Mouse (Mus musculus): ENCODE results near the gene Ppp2r5e. TPM values are rescaled to one million over a fixed set of nuclear protein-coding genes. Genes with fewer than 3 reads are reported as not detected.

Gene Ppp2r5e
- total RNA-seq, 4 experiments from 2014 or later = 28.5 to 32.0 (median 31.3) TPM

DNA sequence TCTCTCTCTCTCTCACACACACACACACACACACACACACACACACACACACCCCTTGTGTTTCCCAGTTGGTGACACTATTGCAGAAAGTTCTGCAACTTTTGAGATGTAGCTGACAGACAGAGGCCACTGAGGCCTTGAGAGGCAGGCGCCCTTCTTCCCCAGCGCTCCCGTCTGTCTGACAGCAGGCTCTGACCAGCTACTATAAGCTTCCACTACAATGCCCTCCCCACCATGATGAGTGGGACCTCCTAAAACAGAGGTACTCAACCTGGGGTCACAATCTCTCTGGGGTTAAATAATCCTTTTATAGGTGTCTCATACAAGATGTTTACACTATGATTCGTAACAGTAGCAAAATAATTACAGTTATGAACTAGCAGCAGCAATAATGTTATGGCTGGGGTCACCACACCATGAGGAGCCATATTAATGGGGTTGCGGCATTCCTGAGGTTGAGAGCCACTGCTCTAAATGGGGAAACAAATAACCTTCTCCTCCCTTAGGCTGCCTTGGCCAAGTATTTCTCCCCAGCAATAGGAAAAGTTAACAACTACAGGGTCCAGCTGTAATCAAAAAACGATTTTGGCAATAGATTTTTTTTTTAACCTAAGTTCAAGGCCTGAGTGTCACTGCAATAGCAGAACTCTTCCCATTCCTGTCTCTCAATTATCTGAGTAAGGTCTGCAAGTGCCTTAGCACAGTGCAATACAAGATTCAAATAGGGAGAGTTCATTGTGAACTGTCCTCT is 58.2 kb downstream of the Ppp2r5e start:
- DNase-seq (ENCODE audit: low spot score) = no peak

DNA sequence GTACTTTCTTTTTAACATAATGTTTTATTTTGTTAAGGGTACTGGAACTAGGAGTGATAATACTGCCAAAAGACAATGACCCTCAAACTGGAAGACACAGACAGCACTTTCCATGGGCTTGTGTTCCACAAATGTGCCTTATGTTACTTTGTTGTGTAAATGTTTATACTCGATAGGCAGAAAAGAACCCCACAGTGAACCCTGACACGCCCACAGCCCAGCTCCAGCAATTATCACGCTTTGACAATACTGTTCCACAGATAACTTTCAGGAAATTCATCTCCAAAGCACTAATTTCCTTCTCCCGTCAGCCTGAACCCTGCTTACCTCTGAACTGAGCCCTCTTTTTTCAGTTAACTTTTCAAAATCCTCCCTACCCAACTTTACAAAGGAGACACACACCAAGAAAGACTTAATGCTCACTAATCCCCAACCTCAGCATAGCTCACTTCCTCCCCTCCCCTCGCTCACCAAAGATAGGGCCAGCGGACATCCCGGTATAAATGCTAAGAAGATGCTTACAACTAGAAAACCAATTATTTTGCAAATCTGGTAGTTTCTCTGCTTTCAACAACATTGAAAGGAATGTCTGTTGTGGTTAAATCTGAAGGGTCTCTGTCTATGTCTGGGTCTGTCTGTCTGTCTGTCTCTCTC is 58.9 kb downstream of the Ppp2r5e start:
- no peak for DNase-seq (ENCODE audit: low spot score)

DNA sequence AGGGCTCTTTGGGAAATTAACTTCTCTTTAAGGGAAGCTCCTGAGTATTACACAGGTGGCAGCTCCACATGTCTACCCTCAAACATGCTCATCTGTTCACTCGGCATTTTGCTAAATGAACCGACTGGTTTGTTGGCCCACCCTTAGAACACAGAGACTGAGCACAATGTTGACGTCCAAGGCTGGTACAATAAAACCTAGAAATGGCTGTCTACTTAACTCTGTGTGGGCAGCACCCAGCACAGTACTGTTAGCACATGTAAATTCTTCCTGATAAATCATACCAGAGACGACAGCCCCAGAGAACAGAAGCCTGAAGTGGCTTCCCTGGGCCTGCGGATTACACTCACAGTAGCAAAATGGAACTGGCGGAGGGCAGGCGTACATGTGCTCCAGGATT is 59.5 kb downstream of the Ppp2r5e start:
- DNase-seq (ENCODE audit: low spot score) = no peak

DNA sequence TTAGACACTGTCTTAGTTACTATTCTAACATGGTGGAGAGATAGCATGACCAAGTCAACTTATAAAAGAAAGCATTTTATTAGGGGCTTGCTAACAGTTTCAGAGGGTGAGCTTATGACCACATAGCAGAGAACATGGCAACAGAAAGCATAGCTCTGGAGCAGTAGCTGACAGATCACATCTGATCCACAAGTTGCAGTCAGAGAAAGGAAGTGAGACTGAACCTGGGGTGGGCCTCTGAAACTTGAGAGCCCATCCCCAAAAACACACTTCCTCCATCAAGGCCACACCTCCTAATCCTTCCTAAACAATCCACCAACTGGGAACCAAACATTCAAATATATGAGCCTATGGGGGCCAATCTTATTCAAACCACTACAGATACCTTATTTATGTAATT is 62.9 kb downstream of the Ppp2r5e start:
- DNase-seq (ENCODE audit: low spot score) = no peak

DNA sequence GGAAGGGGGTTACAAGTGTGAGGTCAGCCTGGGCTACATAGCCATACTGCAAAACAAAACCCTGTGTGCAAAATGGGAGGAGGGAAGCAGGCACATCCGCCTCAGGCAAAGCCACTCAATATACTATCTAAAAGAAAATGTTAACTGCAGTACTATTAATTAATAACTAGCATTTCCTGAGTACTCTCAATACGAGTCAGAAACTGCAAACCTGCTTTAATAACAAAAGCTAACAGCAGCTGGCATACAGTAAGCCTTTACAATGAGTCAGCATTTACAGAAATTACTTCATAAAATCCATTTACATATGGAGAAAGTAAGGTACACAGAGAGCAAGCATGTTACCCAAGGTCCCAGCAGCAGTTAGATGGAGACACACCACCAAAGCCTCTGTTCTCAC is 64.2 kb downstream of the Ppp2r5e start:
- DNase-seq (ENCODE audit: low spot score) = no peak

DNA sequence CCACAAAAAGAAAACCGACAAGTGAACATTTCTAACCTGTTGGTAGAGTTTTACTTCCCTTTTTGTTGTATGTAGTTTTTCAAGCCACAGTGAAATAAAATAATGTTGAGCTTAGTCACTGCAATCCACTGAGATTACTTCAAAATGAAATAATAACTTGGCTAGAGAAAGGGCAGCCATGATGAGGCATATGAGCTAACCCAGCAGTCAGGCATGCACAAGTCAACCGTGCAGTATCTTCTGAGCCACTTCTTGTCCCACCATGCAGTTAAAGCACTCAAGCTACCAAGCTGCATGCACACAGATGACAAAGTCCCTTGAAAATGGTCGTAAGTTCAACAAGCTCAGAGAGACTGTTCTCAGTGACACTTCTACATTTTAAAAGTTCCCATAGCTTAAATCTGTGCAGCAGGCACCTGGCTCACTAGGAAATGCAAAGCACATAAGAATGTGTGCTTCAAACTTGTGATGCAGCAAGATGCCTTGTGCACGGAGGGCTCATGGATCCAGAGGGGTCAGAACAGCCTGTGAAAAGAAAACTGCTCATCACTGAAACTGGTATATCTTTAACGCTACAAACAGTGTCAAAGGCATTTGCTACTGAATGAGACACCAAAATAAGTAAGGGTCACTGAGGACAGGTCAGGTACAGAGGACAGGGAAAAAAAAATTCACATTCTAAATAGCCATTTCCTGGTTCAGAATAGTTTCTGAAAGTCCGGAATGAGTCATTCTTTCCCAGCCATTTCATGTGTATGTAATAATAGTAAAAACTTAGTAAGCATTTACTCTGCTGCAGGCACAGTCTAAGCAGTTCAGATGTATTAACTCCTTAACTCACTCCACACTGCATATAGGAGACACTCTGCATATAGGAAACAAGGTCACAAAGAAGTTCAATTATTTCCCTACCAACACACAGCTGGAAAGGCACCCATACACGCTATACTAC is 66.9 kb downstream of the Ppp2r5e start:
- peak; percentile 67 for DNase-seq (ENCODE audit: low spot score)

DNA sequence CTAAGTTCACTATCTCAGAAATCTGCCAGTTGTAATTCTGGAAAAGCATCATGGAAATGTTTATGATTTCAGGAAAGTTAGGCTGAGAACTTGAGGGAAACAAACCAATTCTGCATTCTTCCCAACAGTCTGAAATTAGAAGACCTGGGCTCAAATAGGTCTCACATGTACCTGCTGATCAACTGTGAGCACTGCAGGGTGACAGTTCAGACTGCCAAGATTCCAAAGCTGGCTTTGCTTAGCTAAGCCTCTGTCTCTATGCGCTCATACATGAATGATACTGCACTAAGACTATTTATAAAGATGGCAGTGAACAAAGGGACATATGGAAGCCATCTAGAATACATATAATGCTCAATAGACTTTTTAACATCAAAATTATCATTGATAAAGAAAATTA is 67.7 kb downstream of the Ppp2r5e start:
- DNase-seq (ENCODE audit: low spot score) = no peak

DNA sequence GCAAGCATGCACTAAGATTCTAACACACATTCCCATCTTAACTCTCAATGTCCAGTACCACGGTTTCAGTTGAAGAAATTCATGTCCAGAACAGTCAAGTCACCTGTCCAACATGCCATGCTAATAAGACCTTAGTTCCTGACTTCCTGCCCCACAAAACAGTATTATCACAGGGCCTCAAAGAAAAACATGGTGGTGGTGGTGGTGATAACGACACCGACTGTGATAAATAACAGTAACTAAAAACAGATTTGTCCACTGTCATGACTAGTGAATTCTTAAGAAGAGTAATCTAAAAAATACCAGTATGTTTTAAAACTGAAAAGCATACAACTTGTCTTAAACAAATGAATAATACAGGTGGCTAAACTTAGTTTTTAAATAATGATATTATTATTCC is 71.8 kb downstream of the Ppp2r5e start:
- no peak for DNase-seq (ENCODE audit: low spot score)

DNA sequence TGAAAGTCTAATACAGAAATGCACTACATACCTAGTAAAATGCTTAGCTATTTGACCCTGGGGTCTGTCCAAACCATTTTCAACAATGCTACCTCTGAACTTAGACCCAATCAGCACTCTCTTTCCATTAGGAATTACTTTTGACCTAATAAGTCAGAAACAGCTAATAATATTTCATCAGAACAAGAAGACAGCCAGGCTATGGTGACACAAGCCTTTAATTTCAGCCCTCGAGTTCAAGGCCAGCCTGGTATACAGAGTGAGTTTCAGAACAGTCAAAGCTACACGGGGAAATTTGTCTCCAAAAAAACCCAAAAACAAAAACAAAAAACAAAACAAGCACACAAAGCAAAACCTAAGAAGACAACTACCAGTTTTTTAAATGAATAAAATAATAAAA is 73.1 kb downstream of the Ppp2r5e start:
- no peak for DNase-seq (ENCODE audit: low spot score)

DNA sequence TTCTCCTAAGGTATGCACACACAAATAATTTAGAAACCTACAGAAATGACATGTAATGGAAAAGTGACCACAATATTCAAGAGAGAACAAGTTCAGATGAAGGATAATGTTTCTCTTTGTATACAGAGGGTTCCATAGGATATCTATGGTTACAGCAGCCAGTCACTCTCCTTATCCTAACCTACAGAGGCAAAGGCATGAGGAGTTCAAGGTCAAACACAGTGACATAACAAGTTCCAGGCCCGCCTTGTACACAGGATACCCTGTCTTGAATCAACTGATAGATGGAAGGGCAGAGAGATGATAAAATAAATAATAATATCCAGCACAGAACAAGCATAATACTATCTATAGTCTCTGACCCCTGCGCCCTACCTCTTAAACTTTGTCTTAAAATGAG is 73.7 kb downstream of the Ppp2r5e start:
- no peak for DNase-seq (ENCODE audit: low spot score)

DNA sequence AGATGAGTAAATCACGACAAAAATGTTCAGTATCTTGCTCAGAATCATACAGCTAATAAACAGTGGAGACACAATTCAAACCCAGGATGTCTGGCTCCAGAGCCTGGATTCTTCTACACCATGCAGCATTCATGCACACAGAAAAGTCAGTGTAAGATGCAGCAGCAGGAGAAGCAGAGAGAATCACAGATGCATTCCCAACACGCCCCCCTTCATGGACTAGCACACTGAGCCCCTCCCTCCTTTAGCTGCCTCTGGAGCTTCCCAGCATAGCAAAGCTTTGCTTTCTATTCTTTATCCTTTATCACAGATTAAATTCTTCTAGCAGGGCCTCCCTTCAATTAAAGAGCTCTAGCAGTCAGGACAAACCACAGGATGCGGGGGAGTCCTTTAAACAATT is 75.7 kb downstream of the Ppp2r5e start:
- DNase-seq (ENCODE audit: low spot score) = no peak

DNA sequence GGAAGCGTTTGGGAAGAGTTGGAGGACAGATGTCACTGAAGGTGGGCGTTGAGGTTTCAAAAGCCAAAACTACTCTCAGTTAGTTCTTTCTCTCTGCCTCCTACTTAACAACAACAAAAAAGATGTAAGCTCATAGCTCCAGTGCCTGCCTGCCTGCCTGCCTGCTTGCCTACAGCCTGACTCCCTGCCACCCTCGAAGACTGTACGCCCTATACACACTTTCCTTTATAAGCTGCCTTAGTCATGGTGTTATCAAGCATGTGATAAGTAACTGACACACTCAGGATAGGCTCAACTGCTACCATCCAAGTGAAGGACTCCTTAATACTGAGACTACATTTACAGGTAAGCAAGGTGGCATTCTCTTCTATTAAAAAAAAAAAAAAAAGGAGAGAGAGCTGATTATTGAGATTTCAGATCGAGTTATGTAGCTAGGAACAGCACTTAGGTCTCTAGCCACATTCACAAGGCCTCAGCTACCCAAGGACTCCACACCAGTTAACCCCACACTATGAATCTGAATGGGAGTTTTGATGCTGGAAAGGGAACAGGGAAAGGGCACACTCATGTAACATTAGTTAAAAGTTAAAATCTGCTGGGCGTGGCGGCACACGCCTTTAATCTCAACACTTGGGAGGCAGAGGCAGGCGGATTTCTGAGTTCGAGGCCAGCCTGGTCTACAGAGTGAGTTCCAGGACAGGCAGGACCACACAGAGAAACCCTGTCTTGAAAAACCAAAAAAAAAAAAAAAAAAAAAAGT is 76.7 kb downstream of the Ppp2r5e start:
- DNase-seq (ENCODE audit: low spot score) = no peak

DNA sequence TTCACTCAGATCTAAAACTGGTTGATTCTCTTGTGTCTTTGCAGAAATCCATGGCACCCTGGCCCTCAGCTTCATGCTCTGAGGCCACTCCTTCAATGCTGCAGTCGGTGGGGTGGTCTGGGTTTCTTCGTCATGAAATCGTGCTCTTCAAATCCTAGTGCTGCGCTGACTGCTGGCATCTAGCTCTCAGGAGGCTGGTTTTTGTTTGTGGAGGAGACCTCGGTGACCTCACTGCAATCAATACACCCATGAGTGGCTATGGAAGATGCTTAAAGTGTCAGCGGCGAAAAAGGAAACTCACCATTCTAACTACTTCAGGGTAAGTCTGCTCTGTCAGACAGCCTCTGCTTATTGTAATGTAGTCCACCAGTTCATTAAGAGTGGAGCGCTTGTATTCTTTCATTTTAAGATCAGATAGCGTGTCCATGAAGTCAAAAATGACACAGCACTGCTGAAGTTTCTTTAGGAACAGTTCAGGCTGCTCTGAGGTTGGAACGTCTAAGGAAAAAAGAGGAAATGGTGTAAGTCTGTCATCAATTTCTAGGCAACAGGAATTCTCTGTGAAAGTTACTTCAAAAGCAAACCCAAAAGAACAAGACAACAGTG is 80.6 kb downstream of the Ppp2r5e start:
- no peak for DNase-seq (ENCODE audit: low spot score)

DNA sequence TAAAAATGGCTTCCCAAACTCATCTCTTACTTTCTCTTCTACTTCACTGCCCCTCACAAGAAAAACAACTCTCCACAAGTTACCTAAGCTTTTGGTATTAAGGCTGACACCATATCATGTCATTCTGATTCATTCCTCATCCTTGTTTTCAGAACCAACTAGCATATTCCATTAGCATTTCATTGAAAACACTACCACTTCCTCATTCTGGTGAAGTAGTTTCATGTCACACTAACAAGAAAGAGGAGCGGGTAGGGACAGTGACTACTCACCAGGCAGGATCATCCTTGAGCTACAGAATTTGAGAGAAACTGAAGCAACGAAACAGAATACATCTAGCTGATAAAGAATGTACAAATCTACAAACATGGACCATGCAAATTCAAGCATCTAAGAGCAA is 84.5 kb downstream of the Ppp2r5e start:
- no peak for DNase-seq (ENCODE audit: low spot score)

DNA sequence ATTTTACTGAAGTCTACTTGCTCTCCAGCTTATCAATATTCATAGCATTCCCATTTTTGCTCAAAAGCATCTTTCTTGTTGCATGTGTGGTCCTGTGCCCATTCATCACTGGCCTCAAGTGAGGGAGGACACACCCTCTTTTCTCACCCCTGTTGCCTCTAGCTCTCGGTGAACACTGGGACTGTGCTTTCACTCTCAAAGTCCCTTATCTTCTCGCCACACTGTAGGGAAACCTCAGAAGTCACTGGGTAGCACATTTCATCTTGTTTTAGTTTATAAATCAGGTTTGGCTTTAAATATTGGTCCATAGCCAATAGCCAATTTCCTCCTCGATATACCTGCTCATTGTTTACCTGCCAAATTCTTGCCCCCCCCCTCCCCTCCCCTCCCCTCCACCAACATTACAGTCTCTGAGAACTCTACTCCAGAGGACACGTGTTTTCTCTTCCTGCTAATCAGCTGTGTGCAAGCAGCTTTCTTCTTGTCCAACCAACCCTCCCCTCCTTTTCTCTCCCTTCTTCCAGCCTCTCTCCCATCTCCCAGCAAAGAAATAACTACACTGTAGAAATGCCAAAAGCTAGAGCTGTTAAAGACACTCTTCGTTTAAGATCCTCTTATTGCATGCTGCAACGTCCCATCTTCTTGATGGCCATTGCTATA is 90.9 kb downstream of the Ppp2r5e start:
- DNase-seq (ENCODE audit: low spot score) = no peak

DNA sequence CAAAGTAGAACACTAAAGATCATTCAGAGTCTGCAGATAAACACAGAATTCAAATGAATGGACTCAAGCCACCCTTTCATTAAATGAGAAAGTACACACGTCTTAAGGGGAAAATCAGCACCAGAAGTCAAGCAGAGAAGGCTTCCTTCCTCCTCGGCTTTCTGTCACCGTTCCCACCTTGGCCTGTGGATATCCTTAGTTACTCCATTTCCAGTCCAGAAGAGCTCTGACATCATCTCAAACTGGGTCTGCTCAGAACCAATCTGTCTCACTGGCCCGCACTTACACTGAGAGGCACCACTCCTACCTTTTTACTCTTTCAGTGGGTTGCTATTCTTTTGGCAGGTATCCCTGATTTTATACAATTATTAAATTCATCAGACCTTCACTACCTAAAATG is 93.4 kb downstream of the Ppp2r5e start:
- DNase-seq (ENCODE audit: low spot score) = peak; percentile 21

DNA sequence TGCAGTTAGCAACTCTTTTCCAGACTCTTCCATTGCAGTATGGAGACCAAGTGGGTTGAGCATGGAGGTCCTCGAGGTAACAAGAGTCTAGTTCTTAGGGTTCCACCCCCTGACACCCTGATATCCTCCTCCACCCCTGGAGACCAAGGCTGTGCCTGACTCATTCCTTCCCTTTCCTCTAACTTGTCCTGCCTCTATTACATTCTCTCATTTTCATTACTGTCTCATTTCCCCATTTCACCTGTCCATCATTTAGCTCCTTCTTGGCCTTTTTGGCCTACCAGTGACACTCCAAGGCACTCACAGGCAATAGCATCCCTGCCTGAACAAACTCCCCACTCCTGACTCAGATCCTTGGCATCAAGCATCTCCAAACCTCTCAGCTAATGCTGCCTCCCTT is 98.3 kb downstream of the Ppp2r5e start:
- DNase-seq (ENCODE audit: low spot score) = no peak

DNA sequence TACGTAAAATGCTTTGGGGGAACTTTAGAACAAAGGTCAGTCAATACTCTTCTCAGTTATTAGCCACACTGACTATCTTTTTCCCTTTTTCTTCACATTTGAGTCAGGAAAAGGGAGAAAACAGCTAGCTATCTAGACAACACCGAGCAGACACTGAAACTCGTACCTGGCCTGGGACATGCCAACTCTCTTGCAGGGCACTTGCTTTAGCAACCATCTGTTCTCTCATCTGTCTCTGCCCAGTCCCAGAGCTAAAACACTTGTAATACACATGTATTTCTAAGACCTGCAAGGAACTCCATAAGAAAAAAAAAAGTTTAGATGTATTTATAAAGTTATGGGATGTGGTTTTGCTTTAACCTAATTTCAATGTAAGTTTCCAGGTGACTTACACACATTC is 100.4 kb downstream of the Ppp2r5e start:
- no peak for DNase-seq (ENCODE audit: low spot score)

DNA sequence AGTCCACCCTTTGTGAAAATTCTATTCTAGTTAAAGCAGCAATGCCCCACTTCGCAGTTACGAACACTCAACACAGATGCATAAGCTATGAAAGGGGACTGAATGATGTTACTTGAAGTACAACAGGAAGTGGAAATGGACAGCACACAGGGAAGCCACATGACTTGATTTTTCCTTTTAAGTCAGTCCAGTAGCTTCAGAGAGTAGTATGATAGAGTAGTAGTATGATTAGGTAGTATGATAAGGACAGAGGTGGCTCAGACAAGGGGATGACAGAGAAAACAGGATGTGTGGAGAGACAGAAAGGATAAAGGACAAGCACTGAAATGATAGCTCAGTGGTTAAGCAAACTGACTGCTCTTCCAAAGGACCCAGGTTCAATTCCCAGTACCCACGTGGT is 101.4 kb downstream of the Ppp2r5e start:
- DNase-seq (ENCODE audit: low spot score) = no peak

DNA sequence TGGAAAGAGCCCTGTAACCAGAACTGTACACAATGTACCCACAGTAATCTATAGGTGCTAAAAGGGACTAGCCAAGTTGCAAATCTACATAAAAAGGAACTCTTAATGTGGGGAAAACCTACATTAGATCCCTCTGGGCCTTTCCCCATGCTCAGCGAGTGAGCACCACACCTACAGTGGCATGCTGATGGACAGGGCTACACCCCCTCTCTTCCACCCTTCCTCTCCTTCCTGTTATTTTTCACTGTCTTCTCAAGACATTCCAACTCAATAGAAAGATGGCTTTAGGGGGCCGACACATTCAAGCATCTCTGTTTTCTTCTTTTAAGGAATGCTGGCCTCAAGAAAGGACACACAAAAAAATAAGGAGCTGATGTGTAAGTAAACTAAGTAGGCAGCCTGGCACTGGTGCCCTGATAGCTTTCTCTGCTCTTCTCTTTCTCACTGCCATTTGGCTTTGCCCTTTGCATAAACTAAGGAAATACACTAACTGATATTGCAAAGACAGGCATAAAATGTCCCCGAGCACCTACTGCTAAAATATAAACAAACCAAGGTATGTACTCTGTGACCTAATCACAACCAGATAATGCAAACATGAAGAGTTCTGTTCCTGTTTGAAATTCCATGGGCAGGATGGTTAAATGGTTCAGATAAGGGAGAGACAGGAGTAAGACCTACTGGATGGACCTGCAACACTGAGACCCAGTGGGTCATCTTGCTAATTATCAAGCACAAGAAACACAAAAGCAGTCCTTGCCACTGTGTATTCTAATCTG is 103.3 kb downstream of the Ppp2r5e start:
- DNase-seq (ENCODE audit: low spot score) = no peak
